17 mouse cellular contexts compared by ENCODE assay signal in genomic region chr10:58936441-58936860, GRCm38 (mm10).
DNase-seq lines count a peak whose midpoint lies in the region; ATAC-seq and TF ChIP-seq lines count a peak whose summit lies in the region.
"Had no signal": no experiment of that assay in that cellular context is flagged by ENCODE, and none has a peak within 500 bp of the region (broad histone marks: within the 10 kb centered on the region; RNA-seq: fewer than 3 reads in every experiment).

No protein-coding gene starts in this region.

- WGBS in neural tube, embryonic 13.5 days: 39% methylated on average over 9 of the region's 9 CpGs
- 35% methylated on average over 9 of the region's 9 CpGs for WGBS in stomach, embryonic 15.5 days

- no peak overlapping the region for H3K9ac ChIP-seq in neural tube, embryonic 13.5 days
- no peak overlapping the region for H3K9ac ChIP-seq in stomach, embryonic 15.5 days
- H3K9ac ChIP-seq: heart, embryonic 12.5 days; kidney, embryonic 15.5 days had no signal

- peak overlapping the region; percentile 80 for H3K27ac ChIP-seq in layer of hippocampus, adult 2 months
- peak overlapping the region; percentile 47; the same call in 1 of the 2 replicates for H3K27ac ChIP-seq in neural tube, embryonic 13.5 days (replicated peaks)
- no peak overlapping the region for H3K27ac ChIP-seq in stomach, embryonic 15.5 days
- H3K27ac ChIP-seq: gastrocnemius, adult 2 months; hindbrain, embryonic 10.5 days; kidney, embryonic 15.5 days had no signal

- no peak for ATAC-seq in cerebellum, adult (ENCODE audit: insufficient number of reproducible peaks, low FRiP score, low TSS enrichment)
- ATAC-seq in neural tube, embryonic 13.5 days (ENCODE audit: low read depth): no peak
- peak; percentile 47; the same call in 1 of the 2 replicates for ATAC-seq in stomach, embryonic 15.5 days (ENCODE audit: insufficient read depth, low FRiP score, low read depth)

- no peak overlapping the region for H3K4me2 ChIP-seq in neural tube, embryonic 13.5 days
- H3K4me2 ChIP-seq in stomach, embryonic 15.5 days: no peak overlapping the region
- H3K4me2 ChIP-seq: heart, embryonic 12.5 days; kidney, embryonic 15.5 days; liver, embryonic 11.5 days had no signal

- no peak for TF ChIP-seq CTCF in layer of hippocampus, adult 2 months (conservative IDR thresholded peaks at IDR 0.05)

- no peaks in the 10 kb centered on the region for H3K27me3 ChIP-seq in neural tube, embryonic 13.5 days
- H3K27me3 ChIP-seq in stomach, embryonic 15.5 days (replicated peaks): no peaks in the 10 kb centered on the region
- H3K27me3 ChIP-seq: kidney, embryonic 15.5 days had no signal

- H3K9me3 ChIP-seq in neural tube, embryonic 13.5 days: no peaks in the 10 kb centered on the region
- H3K9me3 ChIP-seq in stomach, embryonic 15.5 days: no peaks in the 10 kb centered on the region
- H3K9me3 ChIP-seq: kidney, embryonic 15.5 days had no signal

- DNase-seq in cerebellum, postnatal 10 days: peak; percentile 44 to 53
- DNase-seq in layer of hippocampus, adult 2 months (ENCODE audit: low spot score in 2 of 2): peak in 1 of 2 experiments; percentile 46
- no peak for DNase-seq in layer of hippocampus, postnatal 25 days (ENCODE audit: extremely low spot score in 1 of 2, low spot score in 1 of 2)
- DNase-seq in neural tube, embryonic 10.5 days (ENCODE audit: extremely low spot score, low spot score): no peak
- DNase-seq in kidney, adult 18-20 months: no peak
- DNase-seq: adrenal gland, postnatal 36 days; embryo, embryonic 11 days; gastrocnemius, adult 2 months; spleen, adult 18-20 months; thymus, adult 18-20 months had no signal

- H3K4me1 ChIP-seq in neural tube, embryonic 13.5 days (replicated peaks): peaks cover 47% of the 10 kb centered on the region
- 0 out of 2 replicates have a peak, but pooled peaks cover 7% of the 10 kb centered on the region for H3K4me1 ChIP-seq in stomach, embryonic 15.5 days

- no peak overlapping the region; the same call in 1 of the 2 replicates for H3K4me3 ChIP-seq in layer of hippocampus, adult 2 months
- no peak overlapping the region for H3K4me3 ChIP-seq in neural tube, embryonic 13.5 days
- H3K4me3 ChIP-seq in stomach, embryonic 15.5 days (replicated peaks): no peak overlapping the region
- H3K4me3 ChIP-seq: gastrocnemius, adult 2 months; heart, embryonic 12.5 days; hindbrain, embryonic 10.5 days; kidney, embryonic 15.5 days had no signal

- H3K36me3 ChIP-seq in neural tube, embryonic 13.5 days: no peaks in the 10 kb centered on the region
- no peaks in the 10 kb centered on the region for H3K36me3 ChIP-seq in stomach, embryonic 15.5 days
- H3K36me3 ChIP-seq: heart, embryonic 12.5 days; hindbrain, embryonic 10.5 days; kidney, embryonic 15.5 days had no signal

Comparison
In these comparisons a context has a peak if more than half of its experiments do, and no peak if none do; other contexts are left out.
1. DNase-seq: peak in cerebellum, postnatal 10 days (2 of 2); none in layer of hippocampus, postnatal 25 days (0 of 2), neural tube, embryonic 10.5 days (single experiment) and kidney, adult 18-20 months (single experiment).